Mouse (Mus musculus) midbrain, embryonic 13.5 days (tissue): Measurements from ENCODE around the gene Cry2. TPM values are rescaled to one million over a fixed set of nuclear protein-coding genes. Genes with fewer than 3 reads are reported as not detected.

Source experiments
- ATAC-seq: fragments of 200-750 bp; cut with Nextera tagmentation; 2 replicates; pipeline ENCODE4 v1.8.0; 2017; ENCODE audit warnings: mild to moderate bottlenecking, moderate TSS enrichment, moderate library complexity
- H3K27ac ChIP-seq: fragments of 300-500 bp; sonication (generic); 2 replicates; pipeline ENCODE4 v1.5.1; 2015; ENCODE audit warnings: inconsistent platforms, mild to moderate bottlenecking, moderate library complexity
- H3K27me3 ChIP-seq: fragments of 300-500 bp; sonication (generic); 2 replicates; pipeline ENCODE4 v1.6.1; 2015; ENCODE audit warnings: mild to moderate bottlenecking, inconsistent platforms
- H3K36me3 ChIP-seq: fragments of 300-500 bp; sonication (generic); 2 replicates; pipeline ENCODE4 v1.6.1; 2015; ENCODE audit warnings: mild to moderate bottlenecking, inconsistent platforms
- H3K4me1 ChIP-seq: fragments of 300-500 bp; sonication (generic); replicated peaks from 2 replicates; pipeline ENCODE4 v1.6.1; 2015; ENCODE audit warnings: inconsistent platforms
- H3K4me2 ChIP-seq: fragments of 300-500 bp; sonication (generic); replicated peaks from 2 replicates; pipeline ENCODE4 v1.6.1; 2015; ENCODE audit warnings: moderate library complexity, mild to moderate bottlenecking, inconsistent platforms
- H3K4me3 ChIP-seq: fragments of 300-500 bp; sonication (generic); replicated peaks from 2 replicates; pipeline ENCODE4 v1.5.1; 2015; ENCODE audit warnings: mild to moderate bottlenecking, inconsistent platforms
- H3K9ac ChIP-seq: fragments of 300-500 bp; sonication (generic); replicated peaks from 2 replicates; pipeline ENCODE4 v1.6.1; 2015; ENCODE audit warnings: mild to moderate bottlenecking, inconsistent platforms
- H3K9me3 ChIP-seq: fragments of 300-500 bp; sonication (generic); 2 replicates; pipeline ENCODE4 v1.6.1; 2016; ENCODE audit warnings: mild to moderate bottlenecking, inconsistent platforms
- WGBS: fragments of 180-500 bp; shearing (Covaris S2); methylation state at CpG from one replicate; pipeline ENCODE4 v1.1.7; 2015; 5-methylcytosine and 5-hydroxymethylcytosine counted together
- polyA plus RNA-seq: library from polyadenylated mRNA; unstranded; fragments of >200 nt; fragmentation: Nextera tagmentation; extraction: Ambion mirVana; gene quantifications from 2 replicates; pipeline ENCODE4 v1.2.1, GENCODE M21; 2015

The Cry2 gene
- polyA plus RNA-seq, 1 experiment from 2014 or later = 35.8 TPM

DNA sequence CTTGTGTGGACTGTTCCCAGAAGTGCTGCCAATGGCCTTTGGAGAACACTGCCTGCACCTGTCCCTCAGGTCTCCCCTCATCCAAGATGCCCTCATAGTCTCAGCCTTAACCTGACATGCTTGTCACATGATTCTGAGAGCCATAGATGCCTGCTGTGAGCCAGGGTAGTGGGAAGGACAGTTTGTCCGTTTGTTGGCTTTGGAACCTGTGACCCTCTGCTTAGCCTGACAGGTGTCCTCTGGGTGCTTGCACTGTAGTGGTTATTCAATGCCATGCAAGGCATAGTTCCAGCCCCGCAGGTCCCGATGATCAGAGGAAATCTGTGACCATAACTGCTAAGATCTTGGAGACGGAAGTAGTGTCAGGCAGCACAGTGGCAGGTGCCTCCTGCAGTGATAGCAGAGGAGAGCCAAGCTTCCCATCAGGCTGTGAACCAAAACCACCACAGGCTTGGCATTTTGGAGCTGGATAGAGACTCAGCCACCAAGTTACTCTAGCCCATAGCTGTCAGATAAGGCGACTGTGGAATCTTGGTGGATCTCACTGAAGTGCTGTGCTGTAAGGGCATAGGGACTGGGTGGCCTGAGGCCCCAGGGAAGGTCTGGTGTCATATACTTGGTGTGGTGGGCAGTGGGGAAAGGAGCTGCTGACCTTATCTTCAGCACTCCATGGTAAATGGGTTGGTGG is 51.8 kb downstream of the Cry2 start, which contains the start of gene 1700029I15Rik:
TSS of gene 1700029I15Rik (plus strand) at position 638 of the 688 bp plus-strand sequence.
- 85% methylated on average over 5 of the region's 5 CpGs for WGBS
- Histone ChIP-seq H3K27ac (no peak within 1 kb of the TSS), H3K36me3 (peaks cover 100% of the 10 kb centered on the region), H3K4me1 (peaks cover 11% of the 10 kb centered on the region; the same call in 1 of the 2 replicates), H3K4me3 (no peak within 1 kb of the TSS), H3K4me2 (no peak within 1 kb of the TSS), H3K9me3 (no peaks in the 10 kb centered on the region), H3K9ac (no peak within 1 kb of the TSS), H3K27me3 (no peaks in the 10 kb centered on the region)
- no peak for ATAC-seq

DNA sequence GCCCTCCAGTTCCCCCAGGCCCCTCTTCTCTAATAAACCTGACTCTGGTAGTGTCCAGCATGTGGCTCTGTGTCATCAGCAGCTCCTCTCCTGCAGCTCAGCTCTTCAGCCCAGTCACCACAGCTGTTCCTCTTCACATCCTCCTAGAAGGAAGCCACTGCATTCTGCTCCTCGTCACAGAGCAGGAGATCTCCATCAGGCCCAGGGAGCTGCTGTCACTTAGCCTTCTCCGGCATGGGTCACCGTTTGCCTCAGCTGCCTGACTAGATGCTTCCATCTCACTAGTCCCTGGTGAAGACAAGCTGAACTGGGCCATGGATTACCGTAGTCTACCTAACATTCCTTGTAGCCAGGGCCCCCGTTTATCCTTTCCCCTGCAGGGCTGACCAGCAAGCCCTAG is 52.7 kb downstream of the Cry2 start:
- Histone ChIP-seq H3K27ac (peak overlapping the region; percentile 51; the same call in 1 of the 2 replicates), H3K4me2 (no peak overlapping the region), H3K27me3 (no peaks in the 10 kb centered on the region), H3K4me1 (peaks cover 12% of the 10 kb centered on the region), H3K36me3 (peaks cover 91% of the 10 kb centered on the region), H3K9me3 (no peaks in the 10 kb centered on the region), H3K4me3 (no peak overlapping the region), H3K9ac (no peak overlapping the region)
- no peak for ATAC-seq
- 84% methylated on average over 5 of the region's 5 CpGs for WGBS

DNA sequence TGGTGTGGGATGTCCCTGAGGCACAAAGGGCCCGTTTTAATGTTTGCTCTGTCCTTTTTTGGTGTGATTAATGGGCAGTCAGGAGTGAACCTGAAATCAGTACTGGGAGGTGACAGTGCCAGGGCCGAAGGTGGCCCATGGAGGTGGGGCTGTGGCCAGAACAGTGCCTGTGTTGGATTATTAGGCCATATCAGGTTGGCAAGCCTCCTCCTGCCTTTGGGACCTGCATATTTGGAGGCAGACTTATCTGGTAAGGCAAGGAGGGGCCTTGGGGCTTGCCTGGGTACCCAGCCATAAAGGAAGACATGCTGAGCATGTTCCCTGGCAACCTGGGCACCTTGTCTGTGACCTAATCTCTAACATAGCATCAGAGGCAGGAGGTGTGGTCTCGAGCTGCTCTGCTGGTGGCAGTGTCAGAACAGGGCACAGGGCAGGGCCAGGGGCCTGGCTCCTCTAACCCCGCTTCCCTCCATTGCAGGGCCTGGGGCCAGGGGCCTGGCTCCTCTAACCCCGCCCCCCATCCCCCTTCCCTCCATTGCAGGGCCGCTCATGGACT is 53.3 kb downstream of the Cry2 start:
- Histone ChIP-seq H3K27ac (peak overlapping the region; percentile 51; the same call in 1 of the 2 replicates), H3K27me3 (no peaks in the 10 kb centered on the region), H3K4me3 (no peak overlapping the region), H3K4me1 (peaks cover 12% of the 10 kb centered on the region), H3K9me3 (no peaks in the 10 kb centered on the region), H3K36me3 (peaks cover 85% of the 10 kb centered on the region), H3K9ac (0 out of 2 replicates have a peak overlapping the region, but pooled peaks have one; percentile 14), H3K4me2 (no peak overlapping the region)
- 76% methylated on average over 6 of the region's 6 CpGs for WGBS
- no peak for ATAC-seq

DNA sequence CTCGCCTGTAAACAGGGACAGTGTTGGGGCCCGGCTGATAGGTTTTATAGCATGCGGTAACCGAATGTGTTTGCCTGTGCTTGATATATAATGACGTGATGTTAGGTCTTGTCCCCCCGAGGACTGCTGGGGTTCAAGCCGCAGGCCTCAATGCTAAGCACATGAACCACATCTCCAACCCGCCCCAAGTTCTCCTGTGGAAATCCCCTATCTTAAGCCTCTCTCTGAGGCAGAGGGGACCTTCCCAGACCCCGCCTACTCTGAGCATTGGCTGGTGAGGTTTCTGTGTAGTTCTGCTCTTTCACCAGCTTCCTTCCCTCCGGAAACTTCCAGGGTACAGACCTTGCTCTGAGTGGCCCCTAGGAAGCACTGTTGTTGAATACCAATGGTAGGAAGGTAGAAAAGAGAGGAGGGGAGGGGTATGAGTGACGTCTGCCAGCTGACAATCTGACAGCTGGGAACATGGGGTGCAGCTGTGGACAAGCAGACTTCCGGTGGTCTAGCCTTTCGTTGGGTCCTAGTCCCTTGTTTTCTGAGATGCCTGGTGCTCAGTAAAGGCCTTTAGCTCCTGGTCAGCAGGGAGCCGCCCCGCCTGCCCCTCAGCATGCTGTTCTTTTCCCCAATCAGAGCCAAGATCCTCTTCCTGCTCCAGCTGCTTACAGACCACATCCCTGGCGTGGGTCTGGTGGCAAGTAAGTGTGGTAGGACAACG is 53.9 kb downstream of the Cry2 start:
- peaks cover 12% of the 10 kb centered on the region for H3K4me1 ChIP-seq
- no peak for ATAC-seq
- no peak overlapping the region for H3K27ac ChIP-seq
- H3K4me3 ChIP-seq = no peak overlapping the region
- H3K9ac ChIP-seq = 0 out of 2 replicates have a peak overlapping the region, but pooled peaks have one; percentile 14
- 79% methylated on average over 17 of the region's 17 CpGs for WGBS
- no peak overlapping the region for H3K4me2 ChIP-seq
- H3K9me3 ChIP-seq = no peaks in the 10 kb centered on the region
- no peaks in the 10 kb centered on the region for H3K27me3 ChIP-seq
- peaks cover 79% of the 10 kb centered on the region for H3K36me3 ChIP-seq

DNA sequence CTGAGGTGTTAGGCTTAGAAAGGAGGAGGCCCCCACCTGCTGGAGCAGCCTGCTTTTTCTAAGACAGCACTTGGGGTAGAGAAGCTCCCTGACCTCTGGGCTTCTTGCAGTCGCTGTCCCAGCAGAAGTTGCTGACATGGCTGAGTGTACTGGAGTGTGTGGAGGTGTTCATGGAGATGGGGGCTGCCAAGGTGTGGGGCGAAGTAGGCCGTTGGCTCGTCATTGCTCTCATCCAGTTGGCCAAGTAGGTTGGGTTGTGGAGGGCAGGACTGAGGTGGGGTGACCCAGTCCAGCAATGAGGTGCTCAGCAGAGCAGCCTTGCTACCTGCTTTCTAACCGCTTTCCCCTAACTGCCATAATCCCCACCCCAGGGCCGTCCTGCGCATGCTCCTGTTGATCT is 56.5 kb downstream of the Cry2 start:
- Histone ChIP-seq H3K9me3 (no peaks in the 10 kb centered on the region), H3K4me3 (no peak overlapping the region), H3K9ac (no peak overlapping the region), H3K36me3 (peaks cover 52% of the 10 kb centered on the region), H3K27me3 (no peaks in the 10 kb centered on the region), H3K27ac (no peak overlapping the region), H3K4me2 (no peak overlapping the region), H3K4me1 (peaks cover 35% of the 10 kb centered on the region)
- 94% methylated on average over 7 of the region's 7 CpGs for WGBS
- no peak for ATAC-seq

DNA sequence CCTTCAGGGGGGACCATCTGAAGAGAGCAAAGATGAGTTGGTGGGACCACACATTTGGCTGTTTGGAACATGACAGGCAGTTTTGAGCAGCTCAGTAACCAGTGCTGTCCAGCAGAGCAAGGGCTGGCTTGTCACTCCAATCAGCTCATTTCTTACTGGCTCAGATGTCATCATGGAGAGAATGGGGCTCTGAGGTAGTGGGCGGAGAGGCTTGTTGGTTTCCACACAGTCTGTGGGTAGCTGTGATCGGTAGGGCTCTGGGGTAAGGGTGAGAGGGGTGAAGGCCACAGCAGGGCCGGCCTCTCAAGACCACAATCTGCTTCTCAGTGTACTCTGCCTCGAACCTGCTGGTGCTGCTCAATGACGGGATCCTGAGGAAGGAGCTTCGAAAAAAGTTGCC is 57.5 kb downstream of the Cry2 start:
- Histone ChIP-seq H3K27me3 (peaks cover 6% of the 10 kb centered on the region; the same call in 1 of the 2 replicates), H3K9me3 (no peaks in the 10 kb centered on the region), H3K4me1 (peaks cover 45% of the 10 kb centered on the region), H3K36me3 (peaks cover 42% of the 10 kb centered on the region), H3K27ac (no peak overlapping the region), H3K9ac (peak overlapping the region; percentile 81), H3K4me3 (peak overlapping the region; percentile 83), H3K4me2 (peak overlapping the region; percentile 97)
- no peak for ATAC-seq
- 82% methylated on average over 6 of the region's 6 CpGs for WGBS

DNA sequence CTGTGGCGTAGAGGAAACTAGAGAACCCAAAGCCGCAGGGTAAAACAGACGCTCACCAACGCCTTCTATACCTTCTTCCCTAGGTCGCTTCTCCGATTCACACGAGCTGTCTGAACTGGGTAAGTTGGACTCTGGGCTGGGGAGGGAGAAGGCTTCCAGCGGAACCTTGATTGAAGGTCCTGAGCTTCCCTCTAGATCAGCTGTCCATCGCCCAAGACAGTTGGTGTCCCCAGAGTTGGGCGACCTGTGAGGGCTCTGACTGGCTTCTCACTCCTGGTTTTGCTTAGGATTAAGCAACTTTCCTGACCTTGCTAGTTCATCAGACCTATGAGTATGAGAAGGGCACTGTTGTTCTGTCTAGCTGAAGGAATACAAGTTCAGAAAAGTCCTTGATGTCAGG is 58.1 kb downstream of the Cry2 start:
- H3K4me1 ChIP-seq = peaks cover 50% of the 10 kb centered on the region
- H3K27ac ChIP-seq = peak overlapping the region; percentile 86
- ATAC-seq = no peak; the same call in 1 of the 2 replicates
- peak overlapping the region; percentile 97 for H3K4me2 ChIP-seq
- H3K4me3 ChIP-seq = peak overlapping the region; percentile 83
- no peaks in the 10 kb centered on the region for H3K9me3 ChIP-seq
- peak overlapping the region; percentile 81 for H3K9ac ChIP-seq
- H3K27me3 ChIP-seq = peaks cover 11% of the 10 kb centered on the region
- peaks cover 37% of the 10 kb centered on the region for H3K36me3 ChIP-seq
- 19% methylated on average over 10 of the region's 10 CpGs for WGBS

DNA sequence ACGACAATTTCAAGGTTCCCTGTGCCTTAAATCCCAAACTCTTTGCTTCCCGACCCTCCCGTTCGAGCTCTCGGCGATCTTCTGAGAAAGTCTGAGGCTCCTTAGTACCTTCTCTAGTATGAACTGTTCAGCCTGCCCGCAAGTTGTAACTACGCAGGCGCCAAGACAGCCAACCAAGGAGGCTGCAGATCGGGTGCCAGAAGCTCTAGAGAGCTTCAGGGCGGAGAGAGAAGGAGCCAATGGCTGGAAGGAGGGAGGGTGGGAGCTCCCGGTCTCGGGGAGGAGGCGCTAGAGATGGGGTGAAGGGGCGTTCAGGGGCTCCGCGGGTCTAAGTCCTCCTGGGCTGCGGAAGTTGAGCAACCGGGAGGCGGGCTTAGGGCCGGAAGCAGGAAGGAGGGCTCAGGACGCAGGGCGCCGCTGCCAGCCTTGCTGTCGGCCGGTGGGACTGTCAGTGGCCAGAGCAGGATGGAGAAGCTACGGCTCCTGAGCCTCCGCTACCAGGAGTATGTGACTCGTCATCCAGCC is 58.7 kb downstream of the Cry2 start:
- under 1% methylated on average over 29 of the region's 29 CpGs for WGBS
- H3K9me3 ChIP-seq = no peaks in the 10 kb centered on the region
- H3K4me2 ChIP-seq = peak overlapping the region; percentile 97
- peaks cover 57% of the 10 kb centered on the region for H3K4me1 ChIP-seq
- H3K36me3 ChIP-seq = peaks cover 31% of the 10 kb centered on the region
- peaks cover 17% of the 10 kb centered on the region for H3K27me3 ChIP-seq
- H3K9ac ChIP-seq = peak overlapping the region; percentile 81
- ATAC-seq = peak; percentile 94
- peak overlapping the region; percentile 86 for H3K27ac ChIP-seq
- H3K4me3 ChIP-seq = peak overlapping the region; percentile 83

DNA sequence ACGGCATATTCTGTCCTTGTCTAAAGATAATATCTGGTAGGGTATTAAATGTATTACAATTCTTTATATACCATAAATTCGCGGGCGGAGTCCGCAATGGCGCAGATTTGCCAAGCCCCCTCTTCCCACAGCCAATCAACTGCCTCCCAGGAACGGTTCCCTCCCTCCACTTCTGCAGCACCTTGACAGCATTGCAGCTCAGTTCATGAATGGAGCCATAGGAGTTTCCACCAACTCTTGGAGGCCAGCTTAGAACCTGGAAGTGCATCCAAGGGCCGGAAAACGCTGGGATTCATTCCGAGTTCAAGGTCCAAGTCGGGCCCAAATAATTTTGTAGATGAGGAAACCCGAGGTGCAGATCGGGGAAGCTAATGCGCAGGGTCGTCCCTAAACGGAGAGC is 59.3 kb downstream of the Cry2 start, which contains the start of the genes Pex16 and Large2:
TSS of gene Pex16 (plus strand) at position 163 of the 400 bp plus-strand sequence.
TSS of gene Large2 (minus strand) at position 356 of the 400 bp plus-strand sequence.
- H3K27me3 ChIP-seq = peaks cover 24% of the 10 kb centered on the region
- H3K4me3 ChIP-seq = peak within 1 kb of the TSS; percentile 83
- H3K36me3 ChIP-seq = peaks cover 24% of the 10 kb centered on the region
- no peaks in the 10 kb centered on the region for H3K9me3 ChIP-seq
- 6% methylated on average over 16 of the region's 16 CpGs for WGBS
- peak within 1 kb of the TSS; percentile 97 for H3K4me2 ChIP-seq
- peak within 1 kb of the TSS; percentile 86 for H3K27ac ChIP-seq
- peaks cover 61% of the 10 kb centered on the region for H3K4me1 ChIP-seq
- peak within 1 kb of the TSS; percentile 81 for H3K9ac ChIP-seq
- ATAC-seq = no peak

DNA sequence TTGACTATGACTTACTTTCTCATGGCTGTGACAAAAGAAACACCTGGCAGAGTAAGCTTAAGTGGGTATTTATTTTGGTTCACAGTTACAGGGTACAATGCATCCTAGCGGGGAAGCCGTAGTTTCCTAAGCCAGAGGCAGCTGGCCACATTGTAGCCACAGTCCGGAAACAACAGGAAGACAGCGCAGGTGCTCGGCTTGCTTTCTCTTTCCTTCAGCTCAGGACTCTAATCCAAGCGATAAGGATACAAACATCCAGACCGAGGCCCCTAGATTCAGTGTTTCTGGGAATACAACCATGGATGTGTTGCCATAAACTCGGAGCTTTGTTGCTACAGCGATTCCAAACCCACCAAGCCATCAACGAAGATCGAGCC is 60.4 kb downstream of the Cry2 start:
- no peaks in the 10 kb centered on the region for H3K9me3 ChIP-seq
- 64% methylated on average over 11 of the region's 11 CpGs for WGBS
- H3K4me2 ChIP-seq = peak overlapping the region; percentile 97; the same call in 1 of the 2 replicates
- peaks cover 13% of the 10 kb centered on the region for H3K36me3 ChIP-seq
- no peak overlapping the region for H3K9ac ChIP-seq
- H3K27me3 ChIP-seq = peaks cover 34% of the 10 kb centered on the region
- 0 out of 2 replicates have a peak overlapping the region, but pooled peaks have one; percentile 35 for H3K27ac ChIP-seq
- H3K4me3 ChIP-seq = no peak overlapping the region
- H3K4me1 ChIP-seq = peaks cover 61% of the 10 kb centered on the region
- no peak for ATAC-seq

DNA sequence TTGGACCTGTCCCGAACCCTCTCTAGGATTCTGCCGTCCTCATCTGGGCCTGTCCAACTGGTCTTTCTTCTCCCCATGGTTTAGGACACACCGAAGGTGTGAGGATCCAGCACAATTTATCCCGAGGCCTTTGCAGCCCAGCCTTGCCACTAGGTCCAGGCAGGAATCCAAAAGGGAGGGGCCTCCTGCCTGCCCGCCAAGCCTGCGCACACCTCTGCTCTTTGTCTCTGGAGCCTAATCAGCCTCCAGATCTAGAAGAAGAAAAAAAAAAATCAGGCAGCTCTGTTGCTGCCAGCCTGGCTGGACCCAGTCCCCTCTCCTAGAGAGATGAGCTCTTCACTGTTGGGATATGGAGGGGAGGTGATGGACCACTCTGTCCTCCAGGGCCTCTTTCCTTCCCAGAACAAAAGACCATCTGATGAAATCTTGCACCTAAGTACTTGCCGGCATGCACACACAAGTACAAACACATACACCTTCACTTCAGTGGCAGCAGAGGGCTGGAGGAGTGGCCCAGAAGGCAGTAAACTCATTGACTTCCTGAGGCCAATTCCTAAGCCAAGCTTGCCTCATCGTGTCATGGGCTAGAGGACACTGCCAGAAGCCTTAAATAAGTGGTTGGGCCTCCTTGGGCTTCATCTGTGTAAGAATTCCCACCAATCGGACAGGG is 60.9 kb downstream of the Cry2 start:
- ATAC-seq = no peak
- Histone ChIP-seq H3K9ac (no peak overlapping the region), H3K27ac (peak overlapping the region; percentile 35; the same call in 1 of the 2 replicates), H3K36me3 (peaks cover 8% of the 10 kb centered on the region), H3K4me1 (peaks cover 61% of the 10 kb centered on the region), H3K4me3 (no peak overlapping the region), H3K27me3 (peaks cover 35% of the 10 kb centered on the region), H3K9me3 (no peaks in the 10 kb centered on the region), H3K4me2 (0 out of 2 replicates have a peak overlapping the region, but pooled peaks have one; percentile 2)
- WGBS = 22% methylated on average over 9 of the region's 9 CpGs
